Mouse (Mus musculus) erythroblast, adult 5-6 weeks (primary cell): ENCODE measurements at regions not wholly inside any gene's neighbourhood (a gene's known extent, or its start where the extent isn't known, plus 50 kb on each side); places are given as distances from the start of the nearest gene placed in this dataset.

Source experiments
- ATAC-seq: replicated peaks from 2 replicates; pipeline ENCODE4 v1.8.0; 2016; ENCODE audit warnings: moderate number of reproducible peaks, mild to moderate bottlenecking, moderate TSS enrichment, inconsistent platforms; ENCODE audit not compliant: poor library complexity, low FRiP score, severe bottlenecking

GRCm38 (mm10) chr13:19897191-19897590 is 73.1 kb upstream of the Gpr141 start:
- 0 out of 2 replicates have a peak, but pooled peaks have one; percentile 52 for ATAC-seq

- no peak for ATAC-seq
These were observed 65.1 kb upstream of the Gpr141 start for GRCm38 (mm10) chr13:19888983-19889773.

GRCm38 (mm10) chr13:19883896-19884658 is 60.0 kb upstream of the Gpr141 start:
- no peak for ATAC-seq

DNA sequence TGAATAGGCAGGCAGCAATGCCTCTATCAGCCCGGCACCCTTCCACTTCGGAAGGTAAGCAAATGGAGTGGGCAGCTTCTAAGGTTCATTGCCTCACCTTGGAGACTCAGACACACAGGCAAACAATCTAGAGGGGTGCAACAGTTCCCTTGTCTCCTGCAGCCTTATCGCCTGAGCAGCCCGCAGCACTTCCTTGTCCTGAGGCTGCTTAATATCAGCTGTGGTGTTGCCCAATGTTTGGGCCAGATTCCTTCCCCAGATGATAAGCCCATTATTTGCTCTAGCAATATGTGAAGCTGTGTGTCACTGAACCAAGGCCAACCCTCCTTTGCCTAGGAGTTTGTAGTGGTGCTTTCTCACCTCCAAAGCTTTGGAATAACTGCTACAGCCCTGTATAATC is 58.8 kb upstream of the Gpr141 start:
- ATAC-seq: no peak

DNA sequence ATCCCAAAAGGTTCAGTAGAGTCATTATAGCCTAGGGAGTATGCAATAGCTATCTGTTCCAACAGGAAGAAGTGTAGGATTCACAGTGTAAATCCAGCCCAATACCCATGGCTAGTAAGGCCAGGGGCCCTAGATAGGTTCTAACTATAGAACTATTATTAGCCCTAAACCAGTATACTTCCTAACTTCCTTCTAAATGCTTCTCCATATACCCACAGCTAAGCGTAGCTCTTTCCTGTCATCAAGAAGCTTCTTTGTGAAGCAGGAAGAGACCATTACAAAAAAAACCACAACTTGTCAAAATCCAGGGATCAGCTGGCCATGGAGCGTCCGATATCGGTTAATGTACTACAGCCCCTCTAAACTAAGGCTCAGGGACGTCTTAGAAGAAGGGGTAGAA is 57.7 kb upstream of the Gpr141 start:
- ATAC-seq: no peak

DNA sequence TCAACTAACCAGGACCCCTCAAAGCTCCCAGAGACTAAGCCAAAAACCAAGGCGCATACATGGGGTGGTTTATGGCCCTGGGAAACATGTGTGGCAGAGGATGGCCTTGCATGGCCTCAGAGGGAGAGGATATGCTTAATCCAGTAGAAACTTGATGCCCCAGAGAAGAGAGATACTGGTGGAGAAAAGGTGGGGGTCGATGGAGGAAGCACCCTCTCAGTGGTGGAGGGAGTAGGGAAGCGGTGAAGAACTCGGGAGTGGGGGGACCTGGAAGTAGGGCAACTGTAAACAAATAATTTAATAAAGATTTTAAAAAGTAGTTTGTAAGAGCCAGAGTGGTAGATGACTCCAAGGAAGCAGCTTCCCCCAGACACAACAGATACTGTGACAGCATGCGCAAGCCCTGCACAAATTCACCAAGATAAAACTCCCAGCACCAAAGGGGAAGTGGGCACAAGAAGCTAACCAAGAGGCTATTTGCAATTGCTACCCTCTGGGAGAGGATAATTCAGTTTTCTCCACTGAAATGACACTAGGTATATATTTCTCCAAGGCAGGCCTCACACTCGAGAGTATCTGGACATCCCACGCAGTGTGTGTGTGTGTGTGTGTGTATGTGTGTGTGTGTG is 50.7 kb upstream of the Gpr141 start:
- ATAC-seq: no peak
